Mouse (Mus musculus) embryonic facial prominence, embryonic 10.5 days (tissue): Measurements from ENCODE around the gene Mreg. TPM values are rescaled to one million over a fixed set of nuclear protein-coding genes. Genes with fewer than 3 reads are reported as not detected.

ENCODE experiments used
- DNase-seq: peaks from one replicate; pipeline ENCODE4 v3.0.0-alpha.2; 2017; ENCODE audit warnings: low spot score
- H3K27ac ChIP-seq: fragments of 300-500 bp; sonication (generic); replicated peaks from 2 replicates; pipeline ENCODE4 v1.5.1; 2016; ENCODE audit warnings: mild to moderate bottlenecking
- H3K27me3 ChIP-seq: fragments of 300-500 bp; sonication (generic); replicated peaks from 2 replicates; pipeline ENCODE4 v1.6.1; 2016; ENCODE audit warnings: low read depth, mild to moderate bottlenecking; ENCODE audit not compliant: poor library complexity, severe bottlenecking
- H3K36me3 ChIP-seq: fragments of 300-500 bp; sonication (generic); replicated peaks from 2 replicates; pipeline ENCODE4 v1.6.1; 2016; ENCODE audit warnings: mild to moderate bottlenecking, moderate library complexity
- H3K4me1 ChIP-seq: fragments of 300-500 bp; sonication (generic); 2 replicates; pipeline ENCODE4 v1.6.1; 2016
- H3K4me3 ChIP-seq: fragments of 300-500 bp; sonication (generic); 2 replicates; pipeline ENCODE4 v1.5.1; 2016; ENCODE audit warnings: mild to moderate bottlenecking, moderate library complexity
- H3K9me3 ChIP-seq: fragments of 300-500 bp; sonication (generic); 2 replicates; pipeline ENCODE4 v1.6.1; 2016; ENCODE audit warnings: mild to moderate bottlenecking
- WGBS: fragments of 180-500 bp; shearing (Covaris S2); methylation state at CpG from one replicate; pipeline ENCODE4 v1.1.7; 2016; 5-methylcytosine and 5-hydroxymethylcytosine counted together
- polyA plus RNA-seq: library from polyadenylated mRNA; unstranded; fragments of >200 nt; fragmentation: Nextera tagmentation; extraction: Ambion mirVana; gene quantifications from 2 replicates; pipeline ENCODE4 v1.2.1, GENCODE M21; 2016

Mreg gene
- polyA plus RNA-seq, 1 experiment from 2014 or later: 21.1 TPM

GRCm38 (mm10) chr1:72141893-72142480, 70.1 kb downstream of the Mreg start:
- H3K27ac ChIP-seq: peak overlapping the region; percentile 82

GRCm38 (mm10) chr1:72136101-72136500, 76.0 kb downstream of the Mreg start:
- no peaks in the 10 kb centered on the region for H3K4me1 ChIP-seq
- H3K27me3 ChIP-seq: no peaks in the 10 kb centered on the region
- 93% methylated on average over 10 of the region's 10 CpGs for WGBS
- no peak overlapping the region for H3K4me3 ChIP-seq
- DNase-seq: no peak
- no peak overlapping the region for H3K27ac ChIP-seq
- peaks cover 7% of the 10 kb centered on the region for H3K9me3 ChIP-seq
- no peaks in the 10 kb centered on the region for H3K36me3 ChIP-seq

More at GRCm38 (mm10) chr1:72141893-72142480, 70.1 kb downstream of the Mreg start:
- no peaks in the 10 kb centered on the region for H3K9me3 ChIP-seq
- DNase-seq: peak; percentile 78
- H3K27me3 ChIP-seq: no peaks in the 10 kb centered on the region
- peak overlapping the region; percentile 49 for H3K4me3 ChIP-seq
- H3K36me3 ChIP-seq: no peaks in the 10 kb centered on the region
- 5% methylated on average over 11 of the region's 11 CpGs for WGBS
- 0 out of 2 replicates have a peak, but pooled peaks cover 2% of the 10 kb centered on the region for H3K4me1 ChIP-seq

- 75% methylated on average over 1 of the region's 1 CpGs for WGBS
- H3K27me3 ChIP-seq: no peaks in the 10 kb centered on the region
- H3K27ac ChIP-seq: no peak overlapping the region
- peaks cover 7% of the 10 kb centered on the region for H3K9me3 ChIP-seq
- no peaks in the 10 kb centered on the region for H3K36me3 ChIP-seq
- H3K4me3 ChIP-seq: no peak overlapping the region
- DNase-seq: no peak
- H3K4me1 ChIP-seq: no peaks in the 10 kb centered on the region
These were observed 77.6 kb downstream of the Mreg start for GRCm38 (mm10) chr1:72134534-72134933.

- H3K4me3 ChIP-seq: no peak overlapping the region
- H3K4me1 ChIP-seq: no peaks in the 10 kb centered on the region
- WGBS: 33% methylated on average over 23 of the region's 23 CpGs
These were observed 88.4 kb downstream of the Mreg start for GRCm38 (mm10) chr1:72123434-72124297.

GRCm38 (mm10) chr1:72121608-72122185, 90.4 kb downstream of the Mreg start:
- Histone ChIP-seq H3K27me3 (no peaks in the 10 kb centered on the region), H3K4me3 (no peak overlapping the region), H3K4me1 (no peaks in the 10 kb centered on the region), H3K36me3 (no peaks in the 10 kb centered on the region), H3K27ac (no peak overlapping the region), H3K9me3 (no peaks in the 10 kb centered on the region)
- DNase-seq: no peak
- WGBS: 85% methylated on average over 17 of the region's 17 CpGs

More at GRCm38 (mm10) chr1:72123434-72124297, 88.4 kb downstream of the Mreg start:
- no peaks in the 10 kb centered on the region for H3K9me3 ChIP-seq
- no peaks in the 10 kb centered on the region for H3K36me3 ChIP-seq
- no peaks in the 10 kb centered on the region for H3K27me3 ChIP-seq
- no peak overlapping the region for H3K27ac ChIP-seq
- peak; percentile 90 for DNase-seq

- Histone ChIP-seq H3K4me3 (no peak overlapping the region), H3K27ac (no peak overlapping the region), H3K27me3 (no peaks in the 10 kb centered on the region), H3K4me1 (no peaks in the 10 kb centered on the region), H3K36me3 (no peaks in the 10 kb centered on the region), H3K9me3 (no peaks in the 10 kb centered on the region)
- DNase-seq: no peak
- WGBS: 76% methylated on average over 4 of the region's 4 CpGs
These were observed 92.1 kb downstream of the Mreg start for GRCm38 (mm10) chr1:72119981-72120380.

GRCm38 (mm10) chr1:72114206-72114605, 97.9 kb downstream of the Mreg start:
- Histone ChIP-seq H3K27me3 (no peaks in the 10 kb centered on the region), H3K4me3 (no peak overlapping the region), H3K36me3 (no peaks in the 10 kb centered on the region), H3K27ac (no peak overlapping the region), H3K4me1 (no peaks in the 10 kb centered on the region), H3K9me3 (no peaks in the 10 kb centered on the region)
- DNase-seq: no peak
- WGBS: 85% methylated on average over 5 of the region's 5 CpGs

Other genes with a start within 250 kb of the Mreg start
- 29.2 and 29.6 TPM in 2 replicates for gene Pecr, start 72.0 kb upstream of the Mreg start, polyA plus RNA-seq
- gene Tmem169, start 72.1 kb upstream of the Mreg start, polyA plus RNA-seq: 5.1 and 5.2 TPM in 2 replicates
- 55.2 and 57.3 TPM in 2 replicates for gene Xrcc5, start 95.1 kb upstream of the Mreg start, polyA plus RNA-seq